8 mouse cellular contexts compared by ENCODE assay signal in the genomic region with DNA sequence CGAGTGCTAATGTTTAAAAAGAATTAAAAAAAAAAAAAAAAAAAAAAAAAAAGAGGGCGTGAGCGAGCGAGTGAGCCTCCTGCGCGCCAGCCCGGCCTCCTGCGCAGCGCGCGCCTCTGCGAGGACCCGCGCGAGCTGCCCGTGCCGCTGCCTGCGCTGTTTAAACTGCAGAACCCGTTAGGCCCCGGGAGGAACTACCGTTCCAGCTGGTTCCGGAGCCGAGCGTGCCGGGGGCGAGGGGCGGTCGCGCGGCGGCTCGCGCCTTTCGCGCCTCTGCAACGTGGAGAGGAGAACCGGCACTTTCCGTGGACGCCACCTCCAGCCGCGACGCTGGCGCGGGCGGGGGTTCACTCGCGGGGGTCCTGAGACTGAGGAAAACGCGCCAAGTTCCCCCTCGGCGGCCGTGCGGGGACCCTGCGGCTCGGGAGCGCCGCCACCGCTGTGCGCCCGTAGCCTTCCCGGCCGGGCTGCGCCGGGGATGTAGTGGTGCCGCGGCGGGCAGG. TPM values are rescaled to one million over a fixed set of nuclear protein-coding genes. Genes with fewer than 3 reads are reported as not detected.
DNase-seq lines count a peak whose midpoint lies in the region; ATAC-seq and TF ChIP-seq lines count a peak whose summit lies in the region.

A gene (plus strand): TSS at position 243 of the 503 bp plus-strand sequence.

- peak; percentile 66; the same call in 1 of the 2 replicates for TF ChIP-seq POLR2A in bone marrow, adult 2 months (IDR thresholded peaks at IDR 0.05; ENCODE audit: borderline replicate concordance, control insufficient read depth, low read depth, low read length)

- ATAC-seq in forebrain, embryonic 12.5 days (ENCODE audit: low FRiP score), result peak; percentile 76
- ATAC-seq in midbrain, embryonic 15.5 days (replicated peaks), result peak; percentile 80

- H3K9ac ChIP-seq in forebrain, embryonic 12.5 days, result peak within 1 kb of the TSS; percentile 98
- H3K9ac ChIP-seq in midbrain, embryonic 15.5 days, result peak within 1 kb of the TSS; percentile 82

- no peaks in the 10 kb centered on the region for H3K36me3 ChIP-seq in forebrain, embryonic 12.5 days (replicated peaks)
- H3K36me3 ChIP-seq in midbrain, embryonic 15.5 days (replicated peaks), result no peaks in the 10 kb centered on the region

- H3K4me1 ChIP-seq in bone marrow, adult 2 months (ENCODE audit: control insufficient read depth, insufficient read depth, low read length), result peaks cover 4% of the 10 kb centered on the region; the same call in 1 of the 2 replicates
- peaks cover 20% of the 10 kb centered on the region for H3K4me1 ChIP-seq in forebrain, embryonic 12.5 days
- peaks cover 21% of the 10 kb centered on the region for H3K4me1 ChIP-seq in midbrain, embryonic 15.5 days

- peak within 1 kb of the TSS; percentile 100 for H3K27ac ChIP-seq in bone marrow, adult 2 months (ENCODE audit: control insufficient read depth, insufficient read depth, low read depth, low read length, poor library complexity)
- H3K27ac ChIP-seq in forebrain, embryonic 12.5 days, result peak within 1 kb of the TSS; percentile 100
- H3K27ac ChIP-seq in midbrain, embryonic 15.5 days, result peak within 1 kb of the TSS; percentile 99

- H3K9me3 ChIP-seq in forebrain, embryonic 12.5 days, result no peaks in the 10 kb centered on the region
- no peaks in the 10 kb centered on the region for H3K9me3 ChIP-seq in midbrain, embryonic 15.5 days

- no peaks in the 10 kb centered on the region for H3K27me3 ChIP-seq in forebrain, embryonic 12.5 days
- H3K27me3 ChIP-seq in midbrain, embryonic 15.5 days (replicated peaks), result no peaks in the 10 kb centered on the region

- peak within 1 kb of the TSS; percentile 83 for H3K4me2 ChIP-seq in forebrain, embryonic 12.5 days
- peak within 1 kb of the TSS; percentile 81 for H3K4me2 ChIP-seq in midbrain, embryonic 15.5 days

- under 1% methylated on average over 65 of the region's 67 CpGs for WGBS in bone marrow, adult 2 months
- whole genome bisulfite sequencing in forebrain, embryonic 12.5 days, result under 1% methylated on average over 67 of the region's 67 CpGs
- WGBS in midbrain, embryonic 15.5 days, result under 1% methylated on average over 63 of the region's 67 CpGs

- intact Hi-C loops in heart, postnatal 36 days (cut with DNase I), result loop anchor here (1.0 to 10.0 kb wide), 3 partner anchors 270 to 1169 kb away; a partner anchor contains a TSS
- intact Hi-C loops in left cerebral cortex, postnatal 10 days (cut with DNase I), result no loop called here

- TF ChIP-seq CTCF in bone marrow, adult 2 months (IDR thresholded peaks at IDR 0.05; ENCODE audit: control insufficient read depth, insufficient read depth, low read length), result no peak

- peak within 1 kb of the TSS; percentile 91 for H3K4me3 ChIP-seq in bone marrow, adult 2 months (replicated peaks; ENCODE audit: control insufficient read depth, low read depth, low read length)
- peak within 1 kb of the TSS; percentile 94 for H3K4me3 ChIP-seq in forebrain, embryonic 12.5 days (replicated peaks)
- peak within 1 kb of the TSS; percentile 79 for H3K4me3 ChIP-seq in midbrain, embryonic 15.5 days

- DNase-seq in kidney, postnatal 4 days, result peak; percentile 87 to 92
- DNase-seq in kidney, postnatal 10 days, result no peak
- DNase-seq in heart, postnatal 36 days, result peak; percentile 84 to 91
- peak; percentile 85 to 89 for DNase-seq in left cerebral cortex, postnatal 10 days (ENCODE audit: extremely low spot score in 1 of 2, low spot score in 2 of 2)
- peak; percentile 83 for DNase-seq in thymus, postnatal 0 days (ENCODE audit: low spot score)

RNA-seq across cellular contexts. Expression of the gene that starts here (rescaled TPM):
- 28.4 and 31.3 TPM in 2 replicates for polyA plus RNA-seq in bone marrow, adult 2 months (2011; ENCODE audit: insufficient read depth, insufficient read length, low replicate concordance, missing spikeins)
- polyA plus RNA-seq in forebrain, embryonic 12.5 days (2016; fragmentation: Nextera tagmentation; extraction: Ambion mirVana), result 134 and 143 TPM in 2 replicates
- total RNA-seq in heart, postnatal 36 days (2021), result 10 to 100 TPM; 15.6 to 18.7 TPM
- 10 to 100 TPM; 14.6 to 14.7 TPM for total RNA-seq in left cerebral cortex, postnatal 10 days (2021)
- polyA plus RNA-seq in midbrain, embryonic 15.5 days (2015; fragmentation: Nextera tagmentation; extraction: Ambion mirVana), result 25.7 and 32.9 TPM in 2 replicates
- 143 and 149 TPM in 2 replicates for polyA plus RNA-seq in thymus, postnatal 0 days (2015; fragmentation: Nextera tagmentation; extraction: Ambion mirVana)
